Mouse (Mus musculus) limb, embryonic 12.5 days (tissue): Measurements from ENCODE around the gene Gm44805. TPM values are rescaled to one million over a fixed set of nuclear protein-coding genes. Genes with fewer than 3 reads are reported as not detected.
A peak's percentile ranks its signal among the peaks of the same experiment; 100 is the strongest.

Experiments used
- ATAC-seq: fragments of 200-750 bp; cut with Nextera tagmentation; 2 replicates; pipeline ENCODE4 v1.8.0; 2017; ENCODE audit warnings: low read depth, moderate TSS enrichment; ENCODE audit not compliant: insufficient number of reproducible peaks, insufficient read depth, low FRiP score, low TSS enrichment
- H3K27ac ChIP-seq: fragments of 300-500 bp; sonication (generic); 2 replicates; pipeline ENCODE4 v1.5.1; 2016; ENCODE audit warnings: mild to moderate bottlenecking, moderate library complexity
- H3K27me3 ChIP-seq: fragments of 300-500 bp; sonication (generic); 2 replicates; pipeline ENCODE4 v1.6.1; 2016; ENCODE audit warnings: mild to moderate bottlenecking, moderate library complexity
- H3K36me3 ChIP-seq: fragments of 300-500 bp; sonication (generic); 2 replicates; pipeline ENCODE4 v1.6.1; 2016; ENCODE audit warnings: mild to moderate bottlenecking, moderate library complexity
- H3K4me1 ChIP-seq: fragments of 300-500 bp; sonication (generic); replicated peaks from 2 replicates; pipeline ENCODE4 v1.6.1; 2016
- H3K4me2 ChIP-seq: fragments of 300-500 bp; sonication (generic); 2 replicates; pipeline ENCODE4 v1.6.1; 2016; ENCODE audit warnings: mild to moderate bottlenecking, moderate library complexity
- H3K4me3 ChIP-seq: fragments of 300-500 bp; sonication (generic); replicated peaks from 2 replicates; pipeline ENCODE4 v1.5.1; 2016; ENCODE audit warnings: mild to moderate bottlenecking
- H3K9ac ChIP-seq: fragments of 300-500 bp; sonication (generic); replicated peaks from 2 replicates; pipeline ENCODE4 v1.6.1; 2016; ENCODE audit warnings: mild to moderate bottlenecking, moderate library complexity
- H3K9me3 ChIP-seq: fragments of 300-500 bp; sonication (generic); 2 replicates; pipeline ENCODE4 v1.6.1; 2016; ENCODE audit warnings: mild to moderate bottlenecking, moderate library complexity
- WGBS: fragments of 180-500 bp; shearing (Covaris S2); methylation state at CpG from one replicate; pipeline ENCODE4 v1.1.7; 2016; 5-methylcytosine and 5-hydroxymethylcytosine counted together
- polyA plus RNA-seq: library from polyadenylated mRNA; unstranded; fragments of >200 nt; fragmentation: Nextera tagmentation; extraction: Ambion mirVana; gene quantifications from 2 replicates; pipeline ENCODE4 v1.2.1, GENCODE M21; 2016

Gene Gm44805
- polyA plus RNA-seq, 1 experiment from 2014 or later: not detected

GRCm38 (mm10) chr7:19675824-19676223, 5.4 kb downstream of the Gm44805 start:
- Histone ChIP-seq H3K9me3 (no peaks in the 10 kb centered on the region), H3K9ac (no peak overlapping the region), H3K27ac (no peak overlapping the region), H3K4me2 (no peak overlapping the region), H3K36me3 (no peaks in the 10 kb centered on the region), H3K4me3 (no peak overlapping the region), H3K4me1 (no peaks in the 10 kb centered on the region), H3K27me3 (no peaks in the 10 kb centered on the region)
- WGBS: 83% methylated on average over 10 of the region's 10 CpGs
- no peak for ATAC-seq

GRCm38 (mm10) chr7:19673083-19673699, 8.0 kb downstream of the Gm44805 start:
- Histone ChIP-seq H3K36me3 (no peaks in the 10 kb centered on the region), H3K27me3 (no peaks in the 10 kb centered on the region), H3K9ac (no peak overlapping the region), H3K9me3 (no peaks in the 10 kb centered on the region), H3K4me2 (no peak overlapping the region), H3K27ac (no peak overlapping the region), H3K4me1 (no peaks in the 10 kb centered on the region; the same call in 1 of the 2 replicates), H3K4me3 (no peak overlapping the region)
- no peak for ATAC-seq
- WGBS: 64% methylated on average over 14 of the region's 14 CpGs

GRCm38 (mm10) chr7:19671511-19671910, 9.7 kb downstream of the Gm44805 start:
- Histone ChIP-seq H3K4me3 (no peak overlapping the region), H3K9ac (no peak overlapping the region), H3K4me2 (no peak overlapping the region), H3K27ac (no peak overlapping the region), H3K9me3 (no peaks in the 10 kb centered on the region), H3K4me1 (no peaks in the 10 kb centered on the region; the same call in 1 of the 2 replicates), H3K27me3 (no peaks in the 10 kb centered on the region), H3K36me3 (no peaks in the 10 kb centered on the region)
- WGBS: 64% methylated on average over 10 of the region's 10 CpGs
- no peak for ATAC-seq

DNA sequence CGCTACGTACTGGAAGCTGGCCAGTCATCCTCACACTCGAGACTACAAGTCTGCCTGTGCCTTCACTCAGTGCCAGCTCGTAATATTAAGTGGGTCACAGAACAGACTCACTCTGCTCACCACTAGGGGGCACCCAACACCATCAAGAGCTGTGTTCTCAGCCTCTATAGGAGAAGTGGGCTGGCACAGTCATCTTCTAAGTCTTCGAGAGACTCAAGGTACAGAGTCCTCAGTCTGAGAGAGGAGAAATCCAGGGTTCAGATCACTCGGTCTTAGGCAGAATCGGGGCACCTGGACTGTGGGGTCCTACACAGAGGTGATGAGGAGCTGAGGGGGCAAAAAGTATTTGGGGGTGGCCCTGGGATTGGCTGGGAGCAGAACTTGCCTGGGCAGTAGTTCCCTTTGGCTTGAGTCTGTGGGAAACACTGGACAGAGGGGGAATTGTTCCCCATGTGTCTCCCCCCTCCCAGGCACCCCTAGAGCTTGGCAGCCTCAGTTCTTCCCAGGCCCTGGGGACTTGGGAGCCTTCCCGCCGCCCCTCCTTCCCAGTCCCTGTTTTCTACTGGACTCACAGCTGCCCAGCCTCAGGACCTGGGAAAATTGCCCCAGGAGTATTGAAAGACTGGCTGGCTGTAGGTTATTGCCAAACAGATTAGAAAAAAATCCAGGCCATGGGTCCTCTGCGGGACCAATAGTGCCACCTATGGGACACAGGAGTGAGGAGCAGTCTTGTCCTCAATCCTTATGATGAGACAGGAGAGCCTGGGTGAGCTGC, 12.1 kb downstream of the Gm44805 start:
- peak overlapping the region; percentile 40 for H3K4me2 ChIP-seq
- H3K9ac ChIP-seq: peak overlapping the region; percentile 14; the same call in 1 of the 2 replicates
- H3K27ac ChIP-seq: peak overlapping the region; percentile 53; the same call in 1 of the 2 replicates
- no peaks in the 10 kb centered on the region for H3K27me3 ChIP-seq
- 0 out of 2 replicates have a peak overlapping the region, but pooled peaks have one; percentile 2 for H3K4me3 ChIP-seq
- ATAC-seq: peak; percentile 73
- no peaks in the 10 kb centered on the region for H3K9me3 ChIP-seq
- WGBS: 5% methylated on average over 10 of the region's 10 CpGs
- peaks cover 4% of the 10 kb centered on the region for H3K4me1 ChIP-seq
- no peaks in the 10 kb centered on the region for H3K36me3 ChIP-seq

DNA sequence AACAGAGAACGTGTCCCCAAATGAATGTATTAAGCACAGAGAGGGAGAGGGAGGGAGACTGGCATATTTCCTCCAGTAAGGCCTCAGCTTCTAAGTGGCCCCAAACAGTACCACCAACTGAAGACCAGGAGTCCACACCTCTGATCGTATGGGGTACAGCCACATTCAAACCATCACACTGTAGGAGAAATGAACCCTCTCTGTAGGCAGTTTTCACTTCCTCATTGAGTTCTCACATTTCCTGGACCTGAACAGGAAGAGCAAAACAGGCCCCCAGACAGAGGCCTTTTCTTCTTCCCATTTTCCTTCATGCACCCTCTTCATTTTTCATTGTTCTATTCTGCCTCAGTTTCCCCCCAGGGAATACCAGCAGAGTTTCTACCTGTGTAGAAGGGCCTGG, 13.8 kb downstream of the Gm44805 start:
- H3K27ac ChIP-seq: no peak overlapping the region
- H3K27me3 ChIP-seq: no peaks in the 10 kb centered on the region
- H3K4me2 ChIP-seq: no peak overlapping the region
- peaks cover 6% of the 10 kb centered on the region; the same call in 1 of the 2 replicates for H3K36me3 ChIP-seq
- WGBS: 76% methylated on average over 2 of the region's 2 CpGs
- no peak overlapping the region for H3K9ac ChIP-seq
- no peak for ATAC-seq
- no peaks in the 10 kb centered on the region for H3K9me3 ChIP-seq
- H3K4me3 ChIP-seq: no peak overlapping the region
- H3K4me1 ChIP-seq: peaks cover 13% of the 10 kb centered on the region

DNA sequence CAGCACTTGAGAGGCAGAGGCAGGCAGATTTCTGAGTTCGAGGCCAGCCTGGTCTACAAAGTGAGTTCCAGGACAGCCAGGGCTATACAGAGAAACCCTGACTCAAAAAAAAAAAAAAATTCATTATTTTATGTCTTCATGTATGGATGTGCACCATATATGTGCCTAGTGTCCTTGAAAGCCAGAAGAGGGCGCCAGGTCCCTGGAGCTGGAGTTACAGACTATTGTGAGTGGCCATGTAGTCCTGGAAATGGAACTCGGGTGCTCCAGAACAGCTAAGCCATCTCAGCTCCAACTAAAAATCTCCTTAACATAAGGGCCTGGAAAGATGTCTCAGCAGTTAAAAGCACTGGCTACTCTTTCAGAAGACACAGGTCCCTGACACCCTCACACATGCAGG, 14.5 kb downstream of the Gm44805 start:
- no peak overlapping the region for H3K4me3 ChIP-seq
- no peak overlapping the region for H3K27ac ChIP-seq
- peaks cover 13% of the 10 kb centered on the region for H3K4me1 ChIP-seq
- no peak for ATAC-seq
- no peak overlapping the region for H3K9ac ChIP-seq
- 64% methylated on average over 3 of the region's 3 CpGs for WGBS
- peaks cover 12% of the 10 kb centered on the region for H3K36me3 ChIP-seq
- no peaks in the 10 kb centered on the region for H3K9me3 ChIP-seq
- H3K27me3 ChIP-seq: no peaks in the 10 kb centered on the region
- H3K4me2 ChIP-seq: no peak overlapping the region

GRCm38 (mm10) chr7:19664955-19665841, 16.0 kb downstream of the Gm44805 start, which contains the start of gene Clptm1:
Gene Clptm1 (minus strand): TSS chr7:19665033.
- Histone ChIP-seq H3K4me2 (peak within 1 kb of the TSS; percentile 88), H3K9ac (peak within 1 kb of the TSS; percentile 96), H3K27me3 (no peaks in the 10 kb centered on the region), H3K4me1 (peaks cover 13% of the 10 kb centered on the region), H3K4me3 (peak within 1 kb of the TSS; percentile 100), H3K27ac (peak within 1 kb of the TSS; percentile 95), H3K36me3 (peaks cover 21% of the 10 kb centered on the region), H3K9me3 (no peaks in the 10 kb centered on the region)
- peak; percentile 71 for ATAC-seq
- WGBS: under 1% methylated on average over 63 of the region's 63 CpGs

DNA sequence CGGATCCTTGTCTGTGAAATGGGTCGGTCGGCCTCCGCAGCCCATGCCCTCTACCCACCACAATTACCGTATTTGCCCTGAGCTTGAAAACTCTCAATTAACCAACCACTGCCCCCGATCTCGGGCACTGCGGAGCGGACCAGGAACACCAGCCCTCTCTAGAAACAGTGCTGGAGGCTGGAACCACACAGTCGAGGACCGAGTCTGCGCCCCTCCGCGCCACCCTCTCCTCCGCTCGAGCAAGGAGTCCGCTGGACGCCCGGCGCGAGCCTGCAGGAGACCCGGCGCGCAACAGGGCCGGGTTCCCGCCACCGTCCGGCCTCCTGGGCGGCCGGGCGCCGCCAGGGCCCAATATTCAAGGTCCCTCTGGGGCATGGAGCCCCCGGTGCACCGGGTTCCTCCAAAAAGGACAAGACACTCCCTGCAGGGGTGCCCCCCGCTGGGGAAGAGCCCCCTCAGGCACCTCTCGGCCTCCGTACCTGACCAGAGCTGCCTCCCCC, 16.7 kb downstream of the Gm44805 start:
- H3K4me1 ChIP-seq: peaks cover 13% of the 10 kb centered on the region

GRCm38 (mm10) chr7:19663940-19664339, 17.3 kb downstream of the Gm44805 start:
- H3K27me3 ChIP-seq: no peaks in the 10 kb centered on the region
- H3K4me1 ChIP-seq: peaks cover 13% of the 10 kb centered on the region
- peak overlapping the region; percentile 88 for H3K4me2 ChIP-seq
- WGBS: 14% methylated on average over 8 of the region's 8 CpGs
- peak overlapping the region; percentile 100 for H3K4me3 ChIP-seq
- ATAC-seq: 0 out of 2 replicates have a peak, but pooled peaks have one; percentile 29
- H3K36me3 ChIP-seq: peaks cover 32% of the 10 kb centered on the region
- H3K27ac ChIP-seq: no peak overlapping the region
- no peaks in the 10 kb centered on the region for H3K9me3 ChIP-seq
- peak overlapping the region; percentile 96 for H3K9ac ChIP-seq

More for the DNA sequence above, 16.7 kb downstream of the Gm44805 start:
- H3K9ac ChIP-seq: peak overlapping the region; percentile 96
- under 1% methylated on average over 37 of the region's 37 CpGs for WGBS
- H3K27ac ChIP-seq: peak overlapping the region; percentile 56; the same call in 1 of the 2 replicates
- ATAC-seq: peak; percentile 23; the same call in 1 of the 2 replicates
- peak overlapping the region; percentile 88 for H3K4me2 ChIP-seq
- H3K4me3 ChIP-seq: peak overlapping the region; percentile 100
- H3K9me3 ChIP-seq: no peaks in the 10 kb centered on the region
- H3K27me3 ChIP-seq: no peaks in the 10 kb centered on the region
- H3K36me3 ChIP-seq: peaks cover 28% of the 10 kb centered on the region

DNA sequence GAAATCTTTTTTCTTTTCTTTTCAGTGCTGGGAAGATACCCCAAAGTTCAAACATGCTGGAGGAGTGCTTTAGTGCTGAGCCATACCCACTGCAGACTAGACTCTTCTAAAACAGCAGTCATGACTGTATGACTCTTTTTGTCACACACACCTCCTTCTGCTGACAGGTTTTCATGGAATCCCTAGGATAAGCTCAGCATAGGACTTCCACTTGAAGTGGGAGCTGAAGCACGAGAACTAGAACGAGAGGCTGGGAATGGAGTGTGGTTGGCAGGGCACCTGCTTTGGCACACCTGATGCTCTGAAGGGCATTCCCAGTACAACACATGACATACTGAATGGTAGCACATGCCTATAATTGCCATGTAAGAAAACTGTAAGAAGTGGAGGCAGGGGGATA, 28.6 kb downstream of the Gm44805 start:
- H3K4me3 ChIP-seq: no peak overlapping the region
- H3K9me3 ChIP-seq: no peaks in the 10 kb centered on the region
- no peaks in the 10 kb centered on the region for H3K4me1 ChIP-seq
- peaks cover 86% of the 10 kb centered on the region for H3K36me3 ChIP-seq
- no peaks in the 10 kb centered on the region for H3K27me3 ChIP-seq
- no peak for ATAC-seq
- H3K27ac ChIP-seq: no peak overlapping the region
- WGBS: 90% methylated on average over 2 of the region's 2 CpGs
- H3K9ac ChIP-seq: no peak overlapping the region
- H3K4me2 ChIP-seq: no peak overlapping the region
